Mouse (Mus musculus): Measurements from ENCODE around the gene Gmpr.

Gene Gmpr

DNA sequence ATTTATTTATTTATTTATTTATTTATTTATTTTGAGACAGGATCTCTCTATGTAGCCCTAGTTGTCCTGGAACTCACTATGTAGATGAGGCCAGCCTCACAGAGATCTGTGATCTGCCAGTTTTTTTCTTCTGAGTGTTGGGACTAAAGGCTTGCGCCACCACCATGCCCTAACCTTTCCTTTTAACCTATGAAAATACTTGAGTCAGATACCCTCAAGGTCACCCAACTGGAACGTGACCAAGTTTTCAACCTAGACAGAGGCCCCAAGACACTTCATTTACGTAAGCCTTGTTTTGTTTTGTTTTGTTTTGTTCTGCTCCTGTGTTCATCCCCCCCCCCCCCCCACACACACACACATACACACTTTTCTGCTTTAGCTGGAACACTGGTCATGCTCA, 1.7 kb upstream of the Gmpr start:
- no peak for DNase-seq (ENCODE audit: low spot score)

DNA sequence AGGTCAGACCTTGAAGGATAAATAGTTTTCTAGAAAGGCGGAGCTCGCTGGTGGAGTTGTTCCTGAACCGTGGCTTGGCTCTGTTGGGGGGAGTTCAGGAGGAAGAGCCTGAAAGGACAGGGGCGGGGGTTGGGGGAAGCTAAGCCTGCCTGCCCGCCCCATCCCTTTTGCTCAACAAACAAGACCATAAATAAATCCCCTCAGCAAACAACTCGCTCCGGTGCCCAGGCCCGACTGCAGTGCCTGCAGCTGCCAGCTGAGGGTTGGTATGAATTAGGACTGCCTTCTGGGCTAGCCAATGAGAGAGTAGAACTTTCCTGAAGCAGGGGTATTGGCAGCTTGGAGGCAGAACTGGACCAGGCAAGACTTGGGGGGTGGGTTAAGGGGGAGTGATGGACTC, 1.3 kb downstream of the Gmpr start:
- DNase-seq (ENCODE audit: low spot score) = no peak

DNA sequence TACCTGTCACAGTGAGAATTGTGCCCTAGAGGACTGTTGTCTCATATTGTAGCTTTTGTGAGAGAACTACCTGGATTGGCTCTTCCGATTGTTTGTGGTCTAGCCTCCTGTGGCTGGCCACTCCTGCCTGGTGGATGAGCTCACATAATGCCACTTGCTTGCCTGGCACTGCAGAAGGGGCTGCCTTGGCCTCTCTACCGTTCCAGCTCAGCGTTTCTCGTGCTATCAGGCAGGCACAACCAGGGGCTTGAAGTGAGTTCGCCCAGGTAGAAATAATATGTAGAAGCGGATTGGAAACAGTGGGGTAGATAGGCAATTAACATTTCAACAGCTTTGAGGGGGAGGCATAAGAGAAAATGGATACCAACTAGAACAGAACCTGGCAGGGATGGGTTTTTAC, 2.1 kb downstream of the Gmpr start:
- DNase-seq (ENCODE audit: low spot score) = no peak

DNA sequence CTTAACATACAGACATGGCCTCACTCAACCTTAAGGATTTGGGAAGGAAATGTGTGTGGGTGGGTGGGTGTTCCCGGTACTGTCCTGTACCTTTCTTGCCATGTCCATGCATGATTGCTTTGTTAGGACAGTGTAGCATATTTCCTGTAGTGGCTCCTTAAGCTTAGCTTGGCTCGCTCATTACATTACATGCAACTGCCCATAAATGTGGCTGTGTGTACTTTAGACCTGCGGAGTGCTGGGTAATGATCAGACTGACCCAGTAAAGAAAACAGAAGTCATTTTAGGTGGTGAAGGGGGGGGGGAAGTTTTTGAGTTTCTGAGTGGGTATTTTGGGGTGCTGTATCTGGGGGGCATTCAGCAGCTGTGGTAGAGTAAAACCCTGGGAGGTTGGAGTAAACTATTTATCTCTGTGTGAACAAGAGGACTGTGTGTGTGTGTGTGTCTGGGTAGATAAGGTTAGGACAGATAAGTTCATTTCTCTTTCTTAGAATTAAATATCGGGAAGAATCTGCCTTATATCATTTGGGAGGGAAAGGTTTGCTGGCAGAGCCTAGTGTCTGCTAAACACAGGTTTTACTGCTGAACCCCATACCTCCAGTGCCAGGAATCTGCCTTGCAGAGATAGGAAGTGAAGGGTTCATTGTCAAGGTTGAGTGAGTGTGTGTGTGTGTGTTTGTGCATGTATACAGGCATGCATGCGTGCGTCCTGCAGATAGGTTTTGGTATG, 4.6 kb downstream of the Gmpr start:
- DNase-seq (ENCODE audit: low spot score) = no peak

DNA sequence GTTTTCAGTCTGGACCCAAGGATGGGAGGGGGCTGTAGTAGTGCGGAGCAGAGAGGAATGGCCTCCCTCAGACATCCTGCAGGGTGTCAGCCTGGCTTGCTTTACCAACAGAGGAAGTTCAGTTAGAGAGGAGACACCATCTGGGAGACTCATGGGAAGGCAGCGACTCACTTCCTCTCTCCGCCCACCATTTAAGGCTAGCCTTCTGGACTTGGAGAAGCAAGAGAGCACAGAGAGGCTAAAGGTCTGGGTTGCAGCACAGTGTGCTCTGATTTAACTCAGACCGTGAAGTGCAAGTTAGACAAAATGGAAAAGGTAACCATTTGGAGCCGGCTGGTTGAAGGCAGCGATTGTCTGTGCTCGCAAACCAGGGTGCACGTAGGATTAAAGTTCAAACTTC, 5.3 kb downstream of the Gmpr start:
- DNase-seq (ENCODE audit: low spot score) = no peak

DNA sequence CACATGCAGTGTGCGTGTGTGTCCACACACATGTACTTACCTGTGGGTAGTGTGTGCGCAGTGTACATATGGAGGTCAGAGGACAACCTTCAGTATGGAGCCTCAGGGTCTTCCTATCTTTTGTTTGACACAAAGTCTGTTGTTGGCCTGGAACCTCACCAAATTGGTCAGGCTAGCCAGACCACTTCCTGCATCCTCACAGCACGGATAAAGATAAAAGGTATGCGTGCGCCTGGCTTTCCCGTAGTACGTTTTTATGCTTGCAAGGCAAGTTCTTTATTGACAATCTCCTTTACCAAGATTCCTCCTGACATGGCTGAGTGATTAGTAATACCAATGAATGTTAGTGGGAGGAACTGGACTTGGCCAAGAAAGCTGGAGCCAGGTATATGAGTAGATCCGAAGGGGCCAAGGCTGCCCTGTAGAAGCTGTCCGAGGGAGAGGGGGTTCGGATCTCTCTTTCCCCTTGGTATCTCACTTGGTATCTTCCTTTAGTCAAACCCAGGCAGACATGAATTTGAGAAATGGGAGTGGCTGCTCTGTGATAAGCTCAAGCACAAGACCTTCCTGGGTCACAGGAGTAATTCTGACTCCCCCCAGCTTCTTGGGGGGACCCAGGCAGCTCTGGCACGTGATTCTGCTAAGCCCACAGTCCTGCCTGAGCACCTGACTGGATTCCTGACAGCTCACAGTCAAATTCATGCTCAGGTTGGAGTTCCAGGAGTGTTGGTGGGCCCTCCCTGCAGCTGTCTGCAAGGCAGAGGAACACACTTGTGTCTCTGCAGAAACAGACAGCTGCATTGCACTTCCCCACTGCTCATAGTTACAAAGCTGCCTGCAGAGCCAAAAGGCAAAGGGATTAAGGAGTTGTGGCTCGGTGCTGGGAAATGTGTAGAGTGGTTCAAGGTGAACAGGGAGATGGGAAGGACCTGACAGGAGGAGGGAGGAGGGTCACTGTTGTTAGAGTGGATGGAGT, 6.1 kb downstream of the Gmpr start:
- no peak for DNase-seq (ENCODE audit: low spot score)

DNA sequence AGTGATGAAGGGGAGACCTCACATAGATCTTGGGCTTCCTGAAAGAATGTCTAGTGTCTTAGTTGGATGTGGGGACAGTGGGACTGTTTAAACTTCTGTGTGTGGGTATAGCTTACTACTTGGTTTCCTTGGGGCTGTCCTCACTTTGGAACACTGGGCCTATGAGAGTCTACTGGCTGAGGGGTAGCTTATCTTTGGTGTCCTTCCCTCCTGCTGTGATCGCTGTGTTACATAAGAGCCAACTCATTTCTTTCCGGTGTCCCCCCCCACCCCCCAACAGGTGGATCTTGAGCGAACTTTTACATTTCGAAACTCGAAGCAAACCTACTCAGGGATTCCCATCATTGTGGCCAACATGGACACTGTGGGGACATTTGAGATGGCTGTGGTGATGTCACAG, 6.9 kb downstream of the Gmpr start:
- no peak for DNase-seq (ENCODE audit: low spot score)

DNA sequence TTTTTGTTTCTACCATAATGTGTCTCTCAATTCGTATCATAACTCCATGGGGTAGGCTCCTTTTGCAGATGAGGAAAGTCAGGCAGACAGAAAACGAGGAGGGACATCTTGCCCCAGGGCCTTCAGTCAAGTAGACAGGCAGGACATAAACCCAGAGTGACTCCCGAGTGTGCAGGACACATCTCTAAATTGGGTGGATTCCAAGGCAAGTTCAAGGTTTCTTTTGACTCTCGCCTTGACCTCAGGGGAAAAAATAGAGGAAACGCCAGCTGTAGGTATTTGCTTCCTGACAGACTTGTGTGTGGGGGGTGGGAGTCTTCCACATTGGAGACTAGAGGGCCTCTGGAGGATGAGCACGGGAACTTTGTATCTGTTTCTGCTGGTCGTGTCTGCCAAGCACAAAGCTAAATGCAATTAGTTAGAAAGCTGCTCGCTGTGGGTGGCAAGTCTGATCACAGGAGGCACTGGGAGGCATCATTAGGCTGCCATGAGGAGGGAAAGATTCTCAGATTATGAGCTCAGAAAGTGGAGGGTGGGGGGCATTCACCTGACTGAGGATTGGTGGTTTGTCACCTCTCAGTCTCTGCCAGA, 7.7 kb downstream of the Gmpr start:
- no peak for DNase-seq (ENCODE audit: low spot score)

DNA sequence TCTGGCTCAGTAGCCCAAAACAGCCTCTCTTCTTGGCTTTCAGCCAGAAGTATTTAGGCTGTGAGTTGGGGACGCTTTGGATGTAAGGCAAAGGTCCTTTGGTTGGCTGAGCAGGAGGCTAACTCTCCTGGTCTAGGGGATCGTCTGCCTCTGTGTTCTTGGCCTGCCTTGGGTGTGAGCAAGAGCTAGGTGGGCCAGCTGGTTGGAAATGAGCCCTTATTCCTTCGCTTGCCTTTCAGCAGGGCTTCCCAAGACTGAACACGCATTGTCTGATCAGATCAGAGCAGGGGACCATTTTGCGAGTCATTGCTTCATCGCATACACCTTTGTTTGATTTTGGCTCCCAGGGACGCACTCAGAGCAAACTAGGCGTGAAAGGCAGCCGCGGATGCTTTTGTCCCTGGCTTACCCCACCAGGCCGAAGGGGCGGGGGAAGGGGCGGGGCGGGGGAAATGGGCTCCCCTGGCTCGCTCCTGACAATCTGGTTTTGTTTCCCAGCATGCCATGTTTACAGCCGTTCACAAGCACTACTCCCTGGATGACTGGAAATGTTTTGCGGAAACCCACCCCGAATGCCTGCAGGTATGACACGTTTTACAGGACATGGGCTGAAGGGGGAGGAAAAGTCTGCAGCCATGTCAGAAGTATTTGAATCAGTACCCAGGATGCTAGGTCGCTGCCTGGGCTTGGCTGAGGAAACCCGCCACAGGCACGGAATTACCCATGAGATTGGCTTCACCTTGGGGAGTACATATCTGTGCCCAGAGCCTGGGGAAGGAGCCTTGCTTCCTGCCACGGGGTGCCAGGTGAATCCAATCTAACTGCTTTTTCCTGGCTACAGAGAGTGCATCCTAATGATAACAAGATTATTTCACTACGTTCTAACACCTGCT, 9.5 kb downstream of the Gmpr start:
- DNase-seq (ENCODE audit: low spot score) = no peak

DNA sequence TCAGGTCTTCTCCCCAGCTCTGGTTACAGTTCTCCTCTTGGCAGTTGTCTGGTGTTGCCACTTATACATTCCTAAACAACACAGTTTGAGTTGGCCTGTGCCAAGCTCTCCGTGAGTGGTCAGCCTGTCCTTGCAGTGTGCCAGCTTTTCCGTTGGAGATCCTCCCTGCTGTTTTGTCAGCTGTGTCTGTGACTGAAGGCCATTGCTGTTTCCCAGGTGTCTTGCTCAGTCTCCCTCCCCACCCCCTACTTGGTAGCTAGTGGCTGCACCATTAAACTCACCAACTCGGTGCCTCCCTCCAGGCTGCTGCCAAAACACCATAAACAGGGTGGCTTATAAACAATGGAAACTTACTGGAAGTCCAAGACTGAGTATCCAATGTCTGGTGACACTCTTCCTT, 17.1 kb downstream of the Gmpr start:
- DNase-seq (ENCODE audit: low spot score) = no peak

DNA sequence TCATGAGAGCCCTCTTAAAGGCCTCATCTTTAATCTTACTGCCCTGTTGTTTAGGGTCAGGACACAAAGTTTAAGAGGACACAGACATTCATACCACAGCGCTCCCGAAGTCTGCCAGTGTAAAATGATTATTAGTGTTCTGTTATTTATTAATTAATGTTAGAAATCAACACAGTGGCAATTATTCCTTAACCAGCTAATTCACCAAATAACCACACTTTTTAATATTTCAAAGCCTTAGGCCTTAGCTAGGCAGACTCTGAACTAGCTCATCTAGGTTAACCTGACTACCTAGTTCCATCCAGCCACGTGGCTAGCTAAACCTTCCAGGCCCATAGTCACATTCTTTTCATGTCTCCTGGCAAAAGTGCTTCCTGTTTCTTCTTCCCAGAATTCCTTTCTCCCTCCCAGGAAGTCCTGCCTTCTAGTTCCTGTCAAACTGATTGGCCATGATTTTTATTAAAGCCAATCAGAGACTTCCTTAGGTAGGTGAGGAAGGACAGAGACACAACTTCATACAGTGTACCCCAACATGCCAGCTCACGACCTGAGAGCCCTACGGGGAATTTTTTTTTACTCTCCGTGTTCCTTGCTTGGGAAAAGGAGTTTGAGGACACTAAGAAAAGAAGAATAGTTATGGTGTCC, 17.7 kb downstream of the Gmpr start:
- no peak for DNase-seq (ENCODE audit: low spot score)

DNA sequence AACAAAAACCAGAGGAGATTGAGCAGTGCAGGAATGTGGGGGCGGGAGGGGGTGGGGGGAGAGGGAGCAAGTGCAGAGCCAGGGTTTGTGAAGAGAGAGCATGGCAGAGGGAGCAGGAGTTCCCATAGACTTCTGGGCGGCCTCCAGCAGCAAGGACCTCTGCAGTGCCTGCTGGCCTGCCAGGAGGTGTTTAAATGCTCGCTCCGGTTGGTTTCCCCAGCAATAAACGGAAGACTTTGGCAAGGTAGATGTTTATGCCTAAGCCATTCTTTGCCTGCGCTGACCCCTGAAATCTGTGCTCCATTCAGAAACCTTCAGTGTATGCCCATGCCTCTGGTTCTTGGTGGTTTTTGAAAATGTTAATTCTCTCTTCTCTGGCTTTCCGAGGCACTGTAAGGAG, 19.0 kb downstream of the Gmpr start:
- DNase-seq (ENCODE audit: low spot score) = no peak

DNA sequence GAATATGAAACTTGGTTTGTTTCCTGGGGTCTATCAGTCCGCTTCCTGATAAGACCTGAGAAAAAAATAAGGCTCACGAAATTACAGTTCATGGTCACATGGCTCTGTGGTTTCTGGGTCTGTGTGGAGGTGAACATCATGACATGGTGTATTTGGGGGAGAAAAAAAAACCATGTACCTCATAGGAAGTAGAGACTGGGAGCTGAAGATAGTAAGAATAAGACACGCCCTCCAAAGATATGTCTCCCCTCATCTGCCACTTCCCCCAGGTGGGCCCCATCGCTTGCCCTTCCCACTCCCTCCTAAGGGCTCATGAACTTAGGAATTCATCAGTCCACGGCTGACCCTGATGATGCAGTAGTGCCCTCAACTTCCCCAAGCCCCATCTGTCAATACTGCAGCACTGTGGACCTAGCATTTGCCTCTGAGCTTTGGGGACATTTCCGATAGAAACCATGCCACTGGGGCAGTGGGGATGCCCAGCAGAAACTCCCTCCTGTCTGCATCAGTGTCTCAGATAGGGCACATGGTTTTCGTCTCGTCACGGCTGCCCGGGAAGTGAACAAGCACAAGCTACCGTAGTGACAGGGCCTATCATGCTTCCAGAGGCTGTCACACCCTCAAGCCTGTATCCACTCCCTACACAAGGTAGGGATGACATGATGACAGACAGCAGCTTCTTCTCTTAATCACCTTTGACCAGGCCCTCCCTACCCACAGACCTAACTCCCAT, 20.2 kb downstream of the Gmpr start:
- DNase-seq (ENCODE audit: low spot score) = no peak

DNA sequence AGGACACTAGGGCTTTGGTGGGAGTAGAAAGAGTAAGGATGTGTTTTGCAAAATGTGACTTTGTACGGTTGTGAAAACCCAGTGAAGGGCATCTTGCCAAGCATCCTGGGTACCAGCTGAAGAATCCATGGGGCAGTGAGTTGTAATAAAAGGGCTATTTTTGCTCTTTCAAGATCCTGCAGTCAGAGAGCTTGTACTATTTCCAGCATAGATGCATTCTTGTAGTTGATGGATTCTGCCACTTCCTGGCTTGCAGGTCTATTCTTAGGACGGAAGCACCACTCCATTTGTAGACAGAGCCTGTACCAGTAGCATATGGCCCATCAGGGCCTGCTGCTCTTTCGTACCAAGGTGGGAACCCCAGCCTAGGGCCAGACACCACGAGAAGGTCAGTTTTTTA, 21.5 kb downstream of the Gmpr start:
- no peak for DNase-seq (ENCODE audit: low spot score)

DNA sequence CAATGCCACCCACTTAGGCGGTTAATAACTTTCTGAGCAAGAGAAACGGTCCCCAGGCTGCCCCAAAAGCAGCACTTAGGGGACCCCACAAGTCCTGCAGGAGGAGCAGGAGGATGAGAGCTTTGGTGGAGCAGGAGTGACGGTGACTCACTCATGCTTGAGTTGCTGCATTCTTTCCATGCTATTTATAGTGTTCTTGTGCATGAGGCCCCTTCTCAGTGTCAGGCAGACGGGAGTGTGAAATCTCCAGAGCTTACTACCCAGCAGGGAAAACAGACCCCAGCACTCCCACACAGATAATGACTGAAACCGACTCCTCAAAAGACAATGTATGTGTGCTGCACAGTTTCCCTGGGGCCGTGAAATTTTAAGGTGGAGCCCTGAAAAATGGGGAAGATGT, 23.5 kb downstream of the Gmpr start:
- no peak for DNase-seq (ENCODE audit: low spot score)

DNA sequence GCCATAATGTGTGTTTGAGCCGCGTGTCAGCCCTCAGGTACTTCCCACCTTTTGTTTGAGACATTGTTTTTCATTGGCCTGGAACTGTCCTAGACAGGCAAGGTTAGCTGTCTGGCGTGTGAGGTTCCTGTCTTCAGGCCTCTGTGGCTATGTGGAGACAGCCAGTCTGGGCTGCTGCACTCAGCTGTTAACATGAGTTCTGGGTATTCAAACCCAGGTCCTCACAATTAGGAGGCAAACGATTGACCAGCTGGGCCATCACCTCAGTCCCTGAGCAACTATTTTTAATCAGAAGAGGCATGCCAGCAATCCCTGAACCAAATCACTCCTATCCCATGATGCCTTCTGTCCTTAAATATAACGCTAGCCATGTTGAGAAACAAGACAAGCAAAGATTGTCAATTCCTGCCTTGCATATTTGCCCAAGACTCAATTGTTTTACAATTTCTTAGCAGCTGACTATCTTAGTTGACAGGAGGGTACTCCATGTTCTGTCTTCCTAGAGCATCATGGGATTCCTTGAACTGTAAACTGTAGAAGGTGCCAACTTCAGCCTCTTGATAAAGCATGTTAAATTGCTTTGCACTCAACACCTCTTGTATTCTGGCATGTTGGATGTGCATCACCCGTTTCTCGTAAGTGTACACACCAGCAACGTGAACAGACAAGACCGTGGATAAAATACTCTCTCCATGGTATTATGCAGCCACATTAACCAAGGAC, 28.6 kb downstream of the Gmpr start:
- DNase-seq (ENCODE audit: low spot score) = no peak

DNA sequence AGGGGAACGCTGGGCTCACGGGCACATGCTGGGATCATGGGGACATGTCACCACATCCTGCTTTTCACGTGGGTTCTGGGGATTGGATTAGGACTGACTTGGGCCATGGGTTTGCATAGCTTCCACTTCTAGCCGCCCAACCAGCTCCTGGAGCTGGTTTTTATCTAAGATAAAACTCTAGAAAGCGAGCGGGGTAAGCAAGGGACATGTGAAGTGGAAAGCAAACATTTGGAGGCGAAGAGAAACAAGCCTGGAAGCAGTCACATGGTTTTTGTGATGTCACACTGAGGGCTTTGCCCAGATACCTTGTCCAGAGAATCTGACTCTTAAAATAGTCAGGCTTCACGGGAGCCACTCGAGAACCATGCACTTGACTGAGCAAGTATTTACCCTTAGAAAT, 29.9 kb downstream of the Gmpr start:
- DNase-seq (ENCODE audit: low spot score) = no peak

DNA sequence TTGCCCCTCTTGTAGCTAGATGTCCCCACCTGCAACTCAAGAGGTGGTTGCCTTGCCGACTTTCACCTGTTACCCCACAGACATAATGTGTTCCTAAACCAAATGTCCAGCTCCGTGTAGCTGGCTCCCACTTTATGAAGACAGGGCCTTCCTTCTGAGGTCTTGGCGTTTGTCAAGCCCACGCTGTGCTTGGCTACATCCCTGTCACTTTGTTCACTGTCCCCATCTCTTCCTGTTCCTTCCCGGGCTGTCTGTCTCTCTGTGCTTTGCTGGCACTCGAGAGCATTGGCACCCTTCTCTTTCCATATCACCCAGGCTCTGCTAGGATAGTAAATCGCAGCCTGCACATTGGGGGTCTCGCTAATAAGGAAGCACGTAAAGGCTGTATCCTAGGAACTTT, 30.8 kb downstream of the Gmpr start:
- no peak for DNase-seq (ENCODE audit: low spot score)

DNA sequence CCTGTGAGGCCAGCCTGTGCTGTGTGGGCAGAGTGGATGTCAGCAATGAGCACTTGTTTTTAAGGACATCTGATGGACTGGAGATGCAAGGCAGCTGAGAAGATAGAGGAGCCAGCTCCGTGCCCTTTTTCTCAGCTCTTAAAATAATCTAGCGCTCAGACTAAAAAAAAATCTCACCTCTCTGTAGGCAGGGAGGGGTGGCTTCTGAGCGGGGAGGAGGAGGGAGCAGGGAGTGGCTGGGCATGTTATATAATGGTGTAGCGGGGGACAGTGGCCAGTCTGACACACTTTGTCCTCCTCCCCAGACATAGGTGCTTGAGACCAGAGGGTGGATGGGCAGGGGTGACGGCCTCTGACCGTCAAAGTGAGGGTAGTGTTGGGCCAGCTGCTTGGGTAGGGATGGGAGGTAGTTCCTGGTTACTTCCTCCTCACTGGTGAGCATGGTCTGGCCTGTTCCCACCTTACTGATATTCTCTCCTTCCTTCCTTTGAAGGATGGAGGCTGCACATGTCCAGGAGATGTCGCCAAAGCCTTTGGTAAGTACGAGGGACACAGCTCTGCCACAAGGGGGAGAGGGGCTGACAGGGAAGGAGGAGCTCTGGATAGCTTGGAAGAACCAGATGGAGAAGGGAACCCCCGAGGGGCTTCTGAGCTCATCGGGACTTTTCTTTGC, 31.4 kb downstream of the Gmpr start:
- DNase-seq (ENCODE audit: low spot score) = no peak

DNA sequence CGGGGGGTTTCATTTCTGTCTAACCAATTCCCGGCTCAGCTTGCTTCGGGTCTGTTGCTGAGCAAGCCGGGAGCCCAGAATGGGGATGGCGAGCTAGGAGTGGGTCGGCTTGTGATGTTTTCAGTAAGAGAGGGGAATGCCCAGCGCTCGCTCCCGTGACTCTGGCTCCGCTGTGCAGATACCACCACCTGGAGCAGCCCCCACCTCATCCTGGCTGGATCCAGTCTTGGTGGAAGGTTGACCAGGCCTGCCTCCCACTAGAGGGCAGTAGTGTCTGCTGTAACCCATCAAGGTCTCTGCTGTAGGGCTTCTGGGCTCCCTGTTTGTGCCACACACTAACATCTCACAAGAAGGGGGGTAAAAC, 31.9 kb downstream of the Gmpr start:
- DNase-seq (ENCODE audit: low spot score) = no peak

Data from layer of hippocampus, adult 9-10 months (tissue).